Mouse (Mus musculus) liver, postnatal 0 days (tissue): ENCODE measurements around the gene Snrpd2. TPM values are rescaled to one million over a fixed set of nuclear protein-coding genes. Genes with fewer than 3 reads are reported as not detected.

Experiments used
- ATAC-seq: fragments of 200-750 bp; cut with Nextera tagmentation; 2 replicates; pipeline ENCODE4 v1.8.0; 2017; ENCODE audit warnings: mild to moderate bottlenecking, moderate library complexity
- DNase-seq: peaks from one replicate; pipeline ENCODE4 v3.0.0-alpha.2; 2016
- H3K27ac ChIP-seq: fragments of 300-500 bp; sonication (generic); 2 replicates; pipeline ENCODE4 v1.5.1; 2014; ENCODE audit warnings: antibody characterized with exemption, moderate library complexity, mild to moderate bottlenecking, low read depth
- H3K27me3 ChIP-seq: fragments of 300-500 bp; sonication (generic); 2 replicates; pipeline ENCODE4 v1.6.1; 2014; ENCODE audit warnings: low read length, control low read depth, mixed read lengths; ENCODE audit not compliant: insufficient read depth
- H3K36me3 ChIP-seq: fragments of 300-500 bp; sonication (generic); replicated peaks from 2 replicates; pipeline ENCODE4 v1.6.1; 2014; ENCODE audit warnings: mild to moderate bottlenecking, control low read depth, low read length, moderate library complexity, mixed read lengths; ENCODE audit not compliant: insufficient read depth
- H3K4me1 ChIP-seq: fragments of 300-500 bp; sonication (generic); 2 replicates; pipeline ENCODE4 v1.6.1; 2014; ENCODE audit warnings: antibody characterized with exemption, mild to moderate bottlenecking, control low read depth; ENCODE audit not compliant: insufficient read depth
- H3K4me2 ChIP-seq: fragments of 300-500 bp; sonication (generic); 2 replicates; pipeline ENCODE4 v1.6.1; 2014; ENCODE audit warnings: low read depth, mild to moderate bottlenecking, low read length, moderate library complexity, mixed read lengths
- H3K4me3 ChIP-seq: fragments of 300-500 bp; sonication (generic); 2 replicates; pipeline ENCODE4 v1.5.1; 2014; ENCODE audit warnings: low read depth, low read length
- H3K9ac ChIP-seq: fragments of 300-500 bp; sonication (generic); replicated peaks from 2 replicates; pipeline ENCODE4 v1.6.1; 2014; ENCODE audit warnings: mild to moderate bottlenecking, moderate library complexity
- H3K9me3 ChIP-seq: fragments of 300-500 bp; sonication (generic); 2 replicates; pipeline ENCODE4 v1.6.1; 2016; ENCODE audit warnings: mild to moderate bottlenecking, control low read depth, low read length, mixed read lengths
- CTCF ChIP-seq: sonication (generic); IDR thresholded peaks from 2 replicates; pipeline ENCODE4 v1.5.1; 2016; ENCODE audit warnings: antibody characterized with exemption, low read depth
- EP300 ChIP-seq: IDR thresholded peaks from 2 replicates; pipeline ENCODE4 v1.6.1; 2016; ENCODE audit warnings: antibody characterized with exemption, low read depth, mild to moderate bottlenecking
- WGBS: fragments of 180-500 bp; shearing (Covaris S2); extraction: QIAGEN DNeasy Blood & Tissue Kit; methylation state at CpG from one replicate; pipeline ENCODE4 v1.1.7; 2014; ENCODE audit not compliant: insufficient replicate concordance; 5-methylcytosine and 5-hydroxymethylcytosine counted together
- polyA plus RNA-seq: library from polyadenylated mRNA; unstranded; fragments of >200 nt; fragmentation: Nextera tagmentation; extraction: Ambion mirVana; gene quantifications from 2 replicates; pipeline ENCODE4 v1.2.1, GENCODE M21; 2015

Gene Snrpd2
- polyA plus RNA-seq, 1 experiment from 2014 or later: 41.0 TPM

- Histone ChIP-seq H3K4me3 (no peak within 1 kb of the TSS), H3K4me1 (peaks cover 21% of the 10 kb centered on the region), H3K36me3 (no peaks in the 10 kb centered on the region), H3K27me3 (no peaks in the 10 kb centered on the region), H3K4me2 (peak within 1 kb of the TSS; percentile 48), H3K9me3 (no peaks in the 10 kb centered on the region), H3K27ac (no peak within 1 kb of the TSS), H3K9ac (no peak within 1 kb of the TSS)
- 32% methylated on average over 63 of the region's 64 CpGs for WGBS
- DNase-seq (peak; percentile 72), ATAC-seq (peak; percentile 16; the same call in 1 of the 2 replicates)
- TF ChIP-seq CTCF (peak; percentile 37; the same call in 1 of the 2 replicates), EP300 (no peak)
Observed at GRCm38 (mm10) chr7:19118028-19118771, 31.3 kb upstream of the Snrpd2 start, which contains the start of gene Gm4969. Gene Gm4969 (minus strand): TSS chr7:19118368.

GRCm38 (mm10) chr7:19119083-19119482 is 30.4 kb upstream of the Snrpd2 start:
- H3K9ac ChIP-seq: no peak overlapping the region
- TF ChIP-seq EP300 (no peak), CTCF (no peak)
- no peaks in the 10 kb centered on the region for H3K27me3 ChIP-seq
- DNase-seq (no peak), ATAC-seq (no peak)
- H3K27ac ChIP-seq: no peak overlapping the region
- WGBS: 91% methylated on average over 8 of the region's 8 CpGs
- H3K4me2 ChIP-seq: peak overlapping the region; percentile 48
- no peaks in the 10 kb centered on the region for H3K9me3 ChIP-seq
- no peak overlapping the region for H3K4me3 ChIP-seq
- no peaks in the 10 kb centered on the region for H3K36me3 ChIP-seq
- peaks cover 21% of the 10 kb centered on the region for H3K4me1 ChIP-seq

GRCm38 (mm10) chr7:19119631-19120429 is 29.7 kb upstream of the Snrpd2 start, which contains the start of gene Fbxo46:
Gene Fbxo46 (plus strand): TSS chr7:19119859.
- H3K4me3 ChIP-seq: peak within 1 kb of the TSS; percentile 75
- no peaks in the 10 kb centered on the region for H3K9me3 ChIP-seq
- DNase-seq (peak; percentile 91), ATAC-seq (peak; percentile 98)
- peaks cover 21% of the 10 kb centered on the region for H3K4me1 ChIP-seq
- peak within 1 kb of the TSS; percentile 89 for H3K4me2 ChIP-seq
- peak within 1 kb of the TSS; percentile 49 for H3K27ac ChIP-seq
- H3K9ac ChIP-seq: peak within 1 kb of the TSS; percentile 75
- no peaks in the 10 kb centered on the region for H3K27me3 ChIP-seq
- no peak for TF ChIP-seq CTCF
- no peak for TF ChIP-seq EP300
- 1% methylated on average over 34 of the region's 34 CpGs for WGBS
- no peaks in the 10 kb centered on the region for H3K36me3 ChIP-seq

GRCm38 (mm10) chr7:19121686-19122085 is 27.8 kb upstream of the Snrpd2 start:
- ATAC-seq (no peak), DNase-seq (no peak)
- Histone ChIP-seq H3K4me1 (peaks cover 21% of the 10 kb centered on the region), H3K9me3 (no peaks in the 10 kb centered on the region), H3K4me2 (no peak overlapping the region), H3K4me3 (no peak overlapping the region), H3K27ac (no peak overlapping the region), H3K36me3 (no peaks in the 10 kb centered on the region), H3K27me3 (no peaks in the 10 kb centered on the region), H3K9ac (no peak overlapping the region)
- TF ChIP-seq EP300 (no peak), CTCF (no peak)
- 79% methylated on average over 4 of the region's 4 CpGs for WGBS

GRCm38 (mm10) chr7:19124713-19125112 is 24.8 kb upstream of the Snrpd2 start:
- ATAC-seq: no peak
- no peak for TF ChIP-seq EP300
- no peak for TF ChIP-seq CTCF
- no peak for DNase-seq
- Histone ChIP-seq H3K27ac (no peak overlapping the region), H3K4me3 (no peak overlapping the region), H3K9me3 (no peaks in the 10 kb centered on the region), H3K4me2 (no peak overlapping the region), H3K36me3 (0 out of 2 replicates have a peak, but pooled peaks cover 2% of the 10 kb centered on the region), H3K9ac (no peak overlapping the region), H3K4me1 (peaks cover 14% of the 10 kb centered on the region), H3K27me3 (no peaks in the 10 kb centered on the region)
- WGBS: 83% methylated on average over 6 of the region's 6 CpGs

- H3K4me1 ChIP-seq: peaks cover 6% of the 10 kb centered on the region
- no peak for ATAC-seq
- H3K9ac ChIP-seq: no peak overlapping the region
- no peak overlapping the region for H3K4me3 ChIP-seq
- H3K4me2 ChIP-seq: no peak overlapping the region
- no peak overlapping the region for H3K27ac ChIP-seq
- 0 out of 2 replicates have a peak, but pooled peaks cover 2% of the 10 kb centered on the region for H3K36me3 ChIP-seq
- no peak for DNase-seq
- no peaks in the 10 kb centered on the region for H3K27me3 ChIP-seq
- no peaks in the 10 kb centered on the region for H3K9me3 ChIP-seq
- 88% methylated on average over 5 of the region's 5 CpGs for WGBS
- no peak for TF ChIP-seq CTCF
- TF ChIP-seq EP300: no peak
Observed at GRCm38 (mm10) chr7:19127744-19128143, 21.8 kb upstream of the Snrpd2 start.
